Mouse (Mus musculus) kidney, adult 18-20 months (tissue): ENCODE measurements around the gene Cd5.

Source experiments
- DNase-seq: peaks from one replicate; pipeline ENCODE4 v3.0.0; 2021

Gene Cd5

GRCm38 (mm10) chr19:10724629-10725363 lies 14.0 kb downstream of the Cd5 start:
- DNase-seq, result no peak

- DNase-seq, result no peak
Measured at GRCm38 (mm10) chr19:10723649-10724048, 15.2 kb downstream of the Cd5 start.

GRCm38 (mm10) chr19:10723084-10723483 lies 15.7 kb downstream of the Cd5 start:
- no peak for DNase-seq

- no peak for DNase-seq
Measured at GRCm38 (mm10) chr19:10721064-10721463, 17.7 kb downstream of the Cd5 start.

GRCm38 (mm10) chr19:10720524-10720923 lies 18.3 kb downstream of the Cd5 start:
- no peak for DNase-seq

- no peak for DNase-seq
Measured at GRCm38 (mm10) chr19:10719751-10720150, 19.1 kb downstream of the Cd5 start.

GRCm38 (mm10) chr19:10718251-10718775 lies 20.5 kb downstream of the Cd5 start:
- no peak for DNase-seq

- DNase-seq, result peak; percentile 24
Measured at GRCm38 (mm10) chr19:10715476-10715875, 23.3 kb downstream of the Cd5 start.

- DNase-seq, result peak; percentile 63
Measured at GRCm38 (mm10) chr19:10714682-10715475, 23.9 kb downstream of the Cd5 start.

GRCm38 (mm10) chr19:10714168-10714567 lies 24.6 kb downstream of the Cd5 start:
- no peak for DNase-seq

- no peak for DNase-seq
Measured at GRCm38 (mm10) chr19:10713551-10713950, 25.3 kb downstream of the Cd5 start.

- no peak for DNase-seq
Measured at GRCm38 (mm10) chr19:10712646-10713045, 26.2 kb downstream of the Cd5 start.

- no peak for DNase-seq
Measured at GRCm38 (mm10) chr19:10712194-10712593, 26.6 kb downstream of the Cd5 start.

- DNase-seq, result no peak
Measured at GRCm38 (mm10) chr19:10710751-10711150, 28.1 kb downstream of the Cd5 start.

GRCm38 (mm10) chr19:10710088-10710511 lies 28.7 kb downstream of the Cd5 start:
- DNase-seq, result peak; percentile 80

GRCm38 (mm10) chr19:10709360-10710087 lies 29.3 kb downstream of the Cd5 start:
- peak; percentile 98 for DNase-seq

- no peak for DNase-seq
Measured at GRCm38 (mm10) chr19:10708900-10709299, 29.9 kb downstream of the Cd5 start.

GRCm38 (mm10) chr19:10707881-10708280 lies 30.9 kb downstream of the Cd5 start:
- DNase-seq, result no peak

- DNase-seq, result no peak
Measured at GRCm38 (mm10) chr19:10707087-10707875, 31.5 kb downstream of the Cd5 start.

GRCm38 (mm10) chr19:10703470-10703869 lies 35.3 kb downstream of the Cd5 start:
- no peak for DNase-seq

- DNase-seq, result no peak
Measured at GRCm38 (mm10) chr19:10702125-10702524, 36.7 kb downstream of the Cd5 start.

- no peak for DNase-seq
Measured at GRCm38 (mm10) chr19:10701013-10701726, 37.6 kb downstream of the Cd5 start.
